Mouse (Mus musculus) brain, embryonic 18.5 days (tissue): ENCODE results near the gene Vasp.
"Not testable (repeated sequence)": the region's sequence is repeated elsewhere in the genome, so short reads cannot be mapped to it uniquely, and the experiment has no call there.

ENCODE experiments used
- DNase-seq: peaks from one replicate; pipeline ENCODE4 v3.0.0-alpha.2; 2012; ENCODE audit warnings: low read depth, low spot score

Vasp gene

GRCm38 (mm10) chr7:19303770-19304169, 32.2 kb upstream of the Vasp start:
- no peak for DNase-seq

- no peak for DNase-seq
Observed at GRCm38 (mm10) chr7:19303046-19303305, 31.4 kb upstream of the Vasp start.

GRCm38 (mm10) chr7:19302264-19303045, 30.8 kb upstream of the Vasp start:
- DNase-seq = no peak

- DNase-seq = no peak
Observed at GRCm38 (mm10) chr7:19301461-19302263, 30.0 kb upstream of the Vasp start.

- DNase-seq = peak; percentile 60
Observed at GRCm38 (mm10) chr7:19300501-19301421, 29.1 kb upstream of the Vasp start.

DNA sequence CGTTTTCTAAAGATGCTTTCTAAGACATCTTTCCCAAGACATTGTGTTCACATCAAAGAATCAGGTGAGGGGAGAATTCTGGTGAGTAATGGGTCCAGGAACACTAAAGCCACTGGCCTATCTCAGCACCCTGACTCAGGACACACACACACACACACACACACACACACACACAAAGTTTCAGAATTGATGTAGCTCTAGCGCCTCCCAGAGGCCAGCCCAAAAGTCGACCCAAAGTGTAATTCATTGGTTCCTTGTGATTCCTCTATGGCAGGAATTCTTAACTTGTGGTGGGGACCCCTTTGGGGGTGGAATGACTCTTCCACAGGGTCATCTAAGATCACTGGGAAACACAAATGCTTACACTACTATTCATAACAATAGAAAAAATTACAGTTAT, 27.6 kb upstream of the Vasp start:
- no peak for DNase-seq

- no peak for DNase-seq
Observed at GRCm38 (mm10) chr7:19297794-19298193, 26.2 kb upstream of the Vasp start.

DNA sequence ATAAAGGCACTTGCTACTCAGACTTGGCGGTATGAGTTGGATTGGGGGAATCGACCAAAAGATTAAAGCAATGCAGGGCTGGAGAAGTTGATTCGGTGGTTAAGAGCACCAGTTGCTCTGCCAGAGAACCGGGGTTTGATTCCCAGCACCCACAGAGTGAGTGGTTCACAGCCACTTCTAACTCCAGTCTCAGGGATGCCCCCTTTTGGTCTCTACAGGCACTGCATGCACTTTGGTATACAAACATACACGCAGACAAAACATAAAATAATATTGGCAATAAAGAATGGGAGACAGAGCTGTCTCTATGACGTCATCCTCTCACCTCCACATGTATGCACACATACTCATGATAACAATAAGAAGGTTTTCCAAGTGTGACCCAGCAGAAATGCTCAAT, 25.4 kb upstream of the Vasp start:
- no peak for DNase-seq

GRCm38 (mm10) chr7:19295503-19296185, 24.0 kb upstream of the Vasp start:
- peak; percentile 63 for DNase-seq

DNA sequence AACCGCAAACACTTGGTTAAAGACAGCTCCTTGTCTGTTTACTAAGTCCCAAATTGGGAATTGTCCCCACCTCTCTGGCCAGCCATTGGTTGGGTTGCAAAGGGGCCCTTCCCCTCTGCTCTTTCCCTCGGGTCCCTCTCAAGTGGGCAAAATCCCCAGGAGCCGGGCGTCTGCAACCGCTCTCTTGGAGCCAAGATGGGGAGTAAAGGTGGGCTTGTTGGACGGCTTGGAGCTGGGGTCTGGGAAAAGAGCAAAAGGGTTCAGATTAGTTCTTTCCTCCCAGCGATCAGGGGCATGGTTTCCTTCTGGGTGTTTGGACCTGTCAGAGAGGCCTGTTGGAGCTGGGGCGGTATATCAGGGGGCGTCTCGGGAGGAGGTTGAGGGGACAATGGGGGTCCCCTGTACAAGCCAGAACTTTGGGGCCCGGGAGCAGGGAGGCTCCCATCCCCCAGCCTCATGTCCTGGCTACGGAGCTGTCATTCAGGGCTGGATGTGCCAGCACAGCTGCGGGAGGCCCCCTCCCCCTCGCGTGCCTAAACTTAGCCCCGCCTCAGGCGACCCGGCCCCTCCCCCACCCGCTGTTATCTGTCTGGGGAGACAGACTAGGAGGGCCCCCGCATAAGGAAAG, 19.5 kb upstream of the Vasp start:
- DNase-seq = no peak

GRCm38 (mm10) chr7:19284763-19285162, 13.1 kb upstream of the Vasp start:
- no peak for DNase-seq

GRCm38 (mm10) chr7:19283406-19283804, 11.8 kb upstream of the Vasp start:
- DNase-seq = no peak

GRCm38 (mm10) chr7:19282791-19283405, 11.3 kb upstream of the Vasp start:
- DNase-seq = no peak

- peak; percentile 71 for DNase-seq
Observed at GRCm38 (mm10) chr7:19282385-19282784, 10.8 kb upstream of the Vasp start, which contains the start of gene Rtn2. Gene Rtn2, plus strand, starts transcription at chr7:19282624.

GRCm38 (mm10) chr7:19281680-19282304, 10.2 kb upstream of the Vasp start:
- not testable (repeated sequence) for DNase-seq

GRCm38 (mm10) chr7:19279581-19280114, 8.0 kb upstream of the Vasp start, which contains the start of gene Ppm1n:
Gene Ppm1n, minus strand, starts transcription at chr7:19280064.
- no peak for DNase-seq

DNA sequence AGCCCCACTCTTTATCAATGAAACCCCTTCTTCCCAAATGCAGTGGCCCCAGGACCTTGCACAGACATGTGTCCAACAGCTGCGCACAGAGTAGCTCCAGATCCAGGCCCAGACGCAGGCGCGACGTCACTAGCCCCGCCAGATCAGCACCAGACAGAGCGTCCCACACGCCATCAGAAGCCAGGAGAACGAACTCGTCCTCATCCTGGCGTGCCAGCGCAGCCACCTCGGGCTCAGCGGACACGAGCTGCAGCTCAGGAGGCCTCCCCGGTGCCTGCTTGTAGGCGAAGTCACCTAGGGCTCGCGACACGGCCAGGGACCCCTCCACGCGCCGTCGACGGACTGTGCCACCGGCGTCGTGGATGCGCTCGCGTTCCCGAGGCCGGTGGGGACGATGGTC, 7.4 kb upstream of the Vasp start:
- DNase-seq = no peak

DNA sequence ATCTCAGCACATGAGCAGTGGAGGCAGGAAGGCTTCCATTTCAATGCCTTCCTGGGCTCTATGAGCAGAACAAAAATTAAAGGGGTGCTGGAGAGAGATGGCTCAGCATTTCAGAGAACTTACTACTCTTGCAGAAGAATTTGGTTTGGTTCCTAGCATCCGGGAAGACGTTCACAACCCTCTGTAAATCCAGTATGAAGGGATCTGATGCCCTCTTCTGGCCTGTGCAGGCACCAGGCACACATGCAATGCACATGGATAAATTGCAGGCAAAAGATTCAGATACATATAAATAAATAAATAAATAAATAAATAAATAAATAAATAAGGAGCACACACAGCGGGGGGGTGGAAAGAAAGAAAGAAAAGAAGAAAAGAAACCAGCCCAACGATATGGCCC, 4.6 kb upstream of the Vasp start:
- no peak for DNase-seq

DNA sequence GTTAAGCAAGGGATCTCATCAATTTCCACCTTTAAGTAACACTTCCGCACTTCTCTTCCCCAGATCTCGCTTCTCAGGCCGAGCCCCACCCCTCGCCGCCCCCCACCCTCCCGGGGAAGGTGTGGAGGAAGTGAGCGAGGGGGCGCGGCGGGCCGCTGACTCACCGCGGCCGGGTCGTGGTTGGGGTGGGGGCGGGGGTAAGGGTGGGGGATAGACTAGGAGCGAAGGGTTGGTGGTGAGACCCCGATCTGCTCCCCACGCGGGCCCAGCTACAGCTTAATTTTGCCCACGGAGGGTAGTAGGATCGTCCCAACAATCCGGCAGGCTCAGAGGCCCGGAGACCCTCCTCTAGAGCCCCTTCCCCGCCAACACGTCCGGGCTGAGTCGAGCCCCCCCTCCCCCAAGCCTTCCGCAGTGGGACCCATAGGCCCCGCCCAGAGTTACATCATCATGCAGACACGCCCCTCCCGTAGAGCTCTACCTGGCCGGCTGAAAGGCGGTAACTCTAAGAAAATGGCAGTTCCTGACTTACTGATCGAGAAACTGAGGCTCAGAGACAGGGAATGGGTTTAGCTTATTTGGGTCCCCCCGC, 652 bp upstream of the Vasp start:
- no peak for DNase-seq
